Mouse (Mus musculus) erythroblast, embryonic 14.5 days (primary cell): ENCODE data around the gene Patj.

Experiments used
- GATA1 ChIP-seq: IDR thresholded peaks from 2 replicates; pipeline ENCODE4 v1.6.1; 2012; ENCODE audit warnings: low read length, inconsistent platforms, mixed read lengths
- TAL1 ChIP-seq: IDR thresholded peaks from 3 replicates; pipeline ENCODE4 v1.6.1; 2012; ENCODE audit warnings: low read length, inconsistent platforms, mixed read lengths

GRCm38 (mm10) chr4:98689988-98690387 lies 294.4 kb downstream of the Patj start:
- TF ChIP-seq TAL1 (no peak), GATA1 (no peak)
